Mouse (Mus musculus): ENCODE data around the gene Stat5b. TPM values are rescaled to one million over a fixed set of nuclear protein-coding genes. Genes with fewer than 3 reads are reported as not detected.

The Stat5b gene
- polyA plus RNA-seq, 1 experiment = 44.7 TPM

DNA sequence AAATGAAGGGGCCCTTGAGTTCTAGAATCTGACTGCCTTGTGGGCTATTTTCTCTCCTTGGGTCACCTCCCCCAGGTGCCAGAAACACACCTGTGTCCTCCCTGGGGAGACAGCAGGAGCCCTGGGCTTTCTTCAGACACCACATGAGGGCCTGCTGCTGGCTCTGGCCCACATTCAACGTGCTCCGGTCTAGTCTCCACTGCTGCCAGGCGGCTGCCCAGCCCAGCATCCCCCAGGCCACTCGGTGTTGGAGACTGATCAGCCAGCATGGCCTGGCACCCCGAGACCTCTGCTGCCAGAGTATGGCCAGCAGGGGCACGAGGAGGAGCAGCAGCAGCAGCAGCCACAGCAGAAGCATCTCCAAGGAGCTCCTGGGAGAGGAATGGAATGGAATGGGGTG, 80.5 kb downstream of the Stat5b start:
- TF ChIP-seq POLR2A (IDR thresholded peaks at IDR 0.05; ENCODE audit: borderline replicate concordance, extremely low read depth, low read depth, low read length) (no peak), CTCF (IDR thresholded peaks at IDR 0.05; ENCODE audit: insufficient read depth, low read length) (no peak)
- DNase-seq = no peak
- Histone ChIP-seq H3K4me1 (ENCODE audit: control insufficient read depth, insufficient read depth, low read length) (peaks cover 4% of the 10 kb centered on the region; the same call in 1 of the 2 replicates), H3K4me3 (replicated peaks; ENCODE audit: extremely low read depth, low read depth, low read length) (peak overlapping the region; percentile 20)
- 44% methylated on average over 6 of the region's 6 CpGs for WGBS

- Histone ChIP-seq H3K4me3 (replicated peaks; ENCODE audit: extremely low read depth, low read depth, low read length) (no peak overlapping the region), H3K4me1 (ENCODE audit: control insufficient read depth, insufficient read depth, low read length) (peaks cover 4% of the 10 kb centered on the region; the same call in 1 of the 2 replicates)
- DNase-seq = no peak
- TF ChIP-seq POLR2A (IDR thresholded peaks at IDR 0.05; ENCODE audit: borderline replicate concordance, extremely low read depth, low read depth, low read length) = no peak
- TF ChIP-seq CTCF (IDR thresholded peaks at IDR 0.05; ENCODE audit: insufficient read depth, low read length) = no peak
- WGBS = 89% methylated on average over 5 of the region's 5 CpGs
These were observed 82.7 kb downstream of the Stat5b start for GRCm38 (mm10) chr11:100767871-100768270.

DNA sequence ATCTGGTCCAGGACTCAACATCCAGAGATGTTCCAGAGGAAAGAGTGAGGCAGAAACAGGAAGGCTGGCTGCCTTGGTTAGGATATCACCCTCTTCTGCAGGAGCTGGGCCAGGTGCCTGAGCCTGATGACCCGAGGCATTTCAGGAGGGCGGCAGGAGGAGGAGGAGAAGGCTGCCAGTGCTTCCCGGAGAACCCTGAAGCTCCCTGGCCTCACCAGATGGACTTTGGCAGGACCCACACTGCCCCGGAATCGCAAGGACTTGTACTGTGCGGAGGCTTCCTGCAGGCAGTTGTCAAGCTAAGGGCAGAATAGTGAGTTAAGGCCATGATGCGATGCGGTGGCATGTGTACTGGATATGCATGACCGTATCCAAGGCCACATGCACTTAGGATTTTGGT, 83.8 kb downstream of the Stat5b start:
- TF ChIP-seq CTCF (IDR thresholded peaks at IDR 0.05; ENCODE audit: insufficient read depth, low read length) = no peak
- no peak for TF ChIP-seq POLR2A (IDR thresholded peaks at IDR 0.05; ENCODE audit: borderline replicate concordance, extremely low read depth, low read depth, low read length)
- WGBS = 80% methylated on average over 9 of the region's 9 CpGs
- no peak for DNase-seq

DNA sequence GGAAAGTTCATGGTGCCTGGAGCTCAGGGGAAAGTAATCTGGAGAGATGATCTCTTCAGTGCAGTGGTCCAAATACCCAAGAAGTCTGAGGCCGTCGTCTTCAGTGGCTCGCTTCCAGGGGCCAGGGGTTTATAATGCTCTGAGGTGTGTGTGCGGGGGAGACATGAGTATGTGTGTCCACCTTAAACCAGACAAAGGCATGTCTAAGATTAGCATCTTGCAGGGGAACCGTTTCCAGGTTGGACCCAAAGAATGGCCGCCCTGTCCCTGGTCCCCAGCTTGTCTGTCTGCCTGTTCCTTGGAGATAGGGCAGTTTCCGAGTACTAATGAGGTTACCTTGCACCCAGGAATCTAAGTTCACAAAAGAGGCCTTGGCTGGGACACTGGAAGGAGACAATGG, 87.7 kb downstream of the Stat5b start, which contains the start of gene Hcrt:
Gene Hcrt, minus strand, starts transcription at position 101 of the 400 bp plus-strand sequence.
- no peaks in the 10 kb centered on the region for H3K4me1 ChIP-seq (ENCODE audit: control insufficient read depth, insufficient read depth, low read length)
- TF ChIP-seq CTCF (IDR thresholded peaks at IDR 0.05; ENCODE audit: insufficient read depth, low read length) = no peak
- no peak for TF ChIP-seq POLR2A (IDR thresholded peaks at IDR 0.05; ENCODE audit: borderline replicate concordance, extremely low read depth, low read depth, low read length)
- 91% methylated on average over 7 of the region's 7 CpGs for WGBS
- H3K4me3 ChIP-seq (replicated peaks; ENCODE audit: extremely low read depth, low read depth, low read length) = peak within 1 kb of the TSS; percentile 41
- no peak for DNase-seq

More for the DNA sequence above, 83.8 kb downstream of the Stat5b start:
- peaks cover 4% of the 10 kb centered on the region; the same call in 1 of the 2 replicates for H3K4me1 ChIP-seq (ENCODE audit: control insufficient read depth, insufficient read depth, low read length)
- no peak overlapping the region for H3K4me3 ChIP-seq (replicated peaks; ENCODE audit: extremely low read depth, low read depth, low read length)

GRCm38 (mm10) chr11:100761547-100762045, 88.9 kb downstream of the Stat5b start:
- DNase-seq = peak; percentile 86

GRCm38 (mm10) chr11:100759611-100760233, 90.8 kb downstream of the Stat5b start, which contains the start of gene Kcnh4:
TSS of gene Kcnh4 (minus strand) at chr11:100759942.
- H3K4me1 ChIP-seq (ENCODE audit: control insufficient read depth, insufficient read depth, low read length) = no peaks in the 10 kb centered on the region
- WGBS = 1% methylated on average over 50 of the region's 51 CpGs
- TF ChIP-seq POLR2A (IDR thresholded peaks at IDR 0.05; ENCODE audit: borderline replicate concordance, extremely low read depth, low read depth, low read length) (no peak), CTCF (IDR thresholded peaks at IDR 0.05; ENCODE audit: insufficient read depth, low read length) (no peak)
- DNase-seq = peak; percentile 46
- no peak within 1 kb of the TSS for H3K4me3 ChIP-seq (replicated peaks; ENCODE audit: extremely low read depth, low read depth, low read length)

More at GRCm38 (mm10) chr11:100761547-100762045, 88.9 kb downstream of the Stat5b start:
- WGBS = under 1% methylated on average over 27 of the region's 27 CpGs
- H3K4me3 ChIP-seq (replicated peaks; ENCODE audit: extremely low read depth, low read depth, low read length) = peak overlapping the region; percentile 73
- no peaks in the 10 kb centered on the region for H3K4me1 ChIP-seq (ENCODE audit: control insufficient read depth, insufficient read depth, low read length)
- TF ChIP-seq CTCF (IDR thresholded peaks at IDR 0.05; ENCODE audit: insufficient read depth, low read length) (peak; percentile 68), POLR2A (IDR thresholded peaks at IDR 0.05; ENCODE audit: borderline replicate concordance, extremely low read depth, low read depth, low read length) (0 out of 2 replicates have a peak, but pooled peaks have one; percentile 11)

DNA sequence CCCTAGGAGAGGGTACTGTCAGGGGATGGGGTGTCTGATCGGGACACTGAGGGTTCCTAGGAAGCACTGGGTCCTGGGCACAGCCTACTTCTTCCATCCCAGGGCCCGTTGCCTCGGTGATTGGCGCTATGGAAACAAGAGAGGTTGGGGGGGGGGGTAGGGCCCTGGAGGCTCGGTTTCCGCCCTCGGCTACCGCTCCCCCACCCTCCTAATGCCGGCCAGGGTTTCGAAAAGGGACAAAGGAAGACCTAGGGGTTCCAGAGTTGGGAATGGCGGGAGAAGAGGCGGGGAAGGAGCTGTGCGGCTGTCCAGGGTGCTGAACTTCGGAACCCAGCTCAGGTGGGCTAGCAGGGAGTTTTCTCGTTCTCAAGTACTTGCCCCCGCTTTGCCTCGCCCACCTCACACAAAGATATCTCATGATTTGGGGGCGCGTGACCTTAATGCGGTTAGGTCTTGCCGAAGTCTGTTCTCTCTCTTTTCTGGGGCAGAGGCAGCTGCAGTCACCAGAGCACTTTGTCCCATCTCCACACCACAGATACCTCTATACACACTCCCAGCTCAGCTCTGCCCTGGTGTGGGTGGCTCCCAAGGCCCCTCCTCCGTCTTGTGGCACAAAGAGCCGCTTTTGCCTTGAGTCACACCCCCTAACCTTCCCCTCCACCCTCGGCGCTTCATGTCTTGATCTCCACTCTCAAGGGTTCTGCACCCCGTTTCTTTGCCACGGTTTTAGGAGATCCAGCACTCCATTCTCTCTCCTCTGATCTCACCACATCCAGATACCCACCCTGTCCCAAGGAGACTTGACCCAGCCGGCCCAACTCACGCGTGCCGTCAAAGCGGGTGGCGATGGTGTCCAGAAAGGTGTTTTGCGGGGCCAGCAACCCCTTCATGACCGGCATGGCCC, 91.6 kb downstream of the Stat5b start:
- TF ChIP-seq POLR2A (IDR thresholded peaks at IDR 0.05; ENCODE audit: borderline replicate concordance, extremely low read depth, low read depth, low read length) = no peak
- 3% methylated on average over 35 of the region's 35 CpGs for WGBS
- no peaks in the 10 kb centered on the region for H3K4me1 ChIP-seq (ENCODE audit: control insufficient read depth, insufficient read depth, low read length)
- H3K4me3 ChIP-seq (replicated peaks; ENCODE audit: extremely low read depth, low read depth, low read length) = no peak overlapping the region
- peak; percentile 54 for DNase-seq

- no peak for TF ChIP-seq POLR2A (IDR thresholded peaks at IDR 0.05; ENCODE audit: borderline replicate concordance, extremely low read depth, low read depth, low read length)
- no peak for TF ChIP-seq CTCF (IDR thresholded peaks at IDR 0.05; ENCODE audit: insufficient read depth, low read length)
- DNase-seq = no peak
- Histone ChIP-seq H3K4me3 (replicated peaks; ENCODE audit: extremely low read depth, low read depth, low read length) (no peak overlapping the region), H3K4me1 (ENCODE audit: control insufficient read depth, insufficient read depth, low read length) (no peaks in the 10 kb centered on the region)
- WGBS = 72% methylated on average over 12 of the region's 12 CpGs
These were observed 93.0 kb downstream of the Stat5b start for GRCm38 (mm10) chr11:100757566-100757965.

GRCm38 (mm10) chr11:100756476-100756875, 94.0 kb downstream of the Stat5b start:
- WGBS = 64% methylated on average over 6 of the region's 6 CpGs
- H3K4me1 ChIP-seq (ENCODE audit: control insufficient read depth, insufficient read depth, low read length) = no peaks in the 10 kb centered on the region
- H3K4me3 ChIP-seq (replicated peaks; ENCODE audit: extremely low read depth, low read depth, low read length) = no peak overlapping the region
- TF ChIP-seq CTCF (IDR thresholded peaks at IDR 0.05; ENCODE audit: insufficient read depth, low read length) (no peak), POLR2A (IDR thresholded peaks at IDR 0.05; ENCODE audit: borderline replicate concordance, extremely low read depth, low read depth, low read length) (no peak)
- DNase-seq = no peak

All from lung, adult 2 months (tissue).